Mouse (Mus musculus): ENCODE measurements at regions not wholly inside any gene's neighbourhood (a gene's known extent, or its start where the extent isn't known, plus 50 kb on each side); places are given as distances from the start of the nearest gene placed in this dataset.

GRCm38 (mm10) chr12:106939381-106939780, 549.1 kb upstream of the 3110018I06Rik start:
- Histone ChIP-seq H3K4me1 (ENCODE audit: insufficient read depth, low read length) (no peaks in the 10 kb centered on the region), H3K9ac (replicated peaks; ENCODE audit: low read length) (no peak overlapping the region), H3K9me3 (ENCODE audit: low read length) (no peaks in the 10 kb centered on the region), H3K4me2 (ENCODE audit: low read depth, low read length) (no peak overlapping the region), H3K27me3 (ENCODE audit: insufficient read depth, low read length) (no peaks in the 10 kb centered on the region), H3K27ac (no peak overlapping the region), H3K36me3 (ENCODE audit: insufficient read depth, low read length) (no peaks in the 10 kb centered on the region), H3K4me3 (ENCODE audit: low read length) (no peak overlapping the region)
- DNase-seq (ENCODE audit: low spot score), result peak; percentile 29
- no peak for TF ChIP-seq CTCF (IDR thresholded peaks at IDR 0.05; ENCODE audit: low read depth)
- 55% methylated on average over 12 of the region's 12 CpGs for WGBS
- ATAC-seq, result no peak

GRCm38 (mm10) chr12:106943874-106944273, 544.6 kb upstream of the 3110018I06Rik start:
- no peak overlapping the region for H3K27ac ChIP-seq
- no peak for TF ChIP-seq CTCF (IDR thresholded peaks at IDR 0.05; ENCODE audit: low read depth)
- H3K9me3 ChIP-seq (ENCODE audit: low read length), result no peaks in the 10 kb centered on the region
- H3K4me1 ChIP-seq (ENCODE audit: insufficient read depth, low read length), result no peaks in the 10 kb centered on the region
- no peaks in the 10 kb centered on the region for H3K36me3 ChIP-seq (ENCODE audit: insufficient read depth, low read length)
- no peak overlapping the region for H3K4me2 ChIP-seq (ENCODE audit: low read depth, low read length)
- no peak overlapping the region for H3K9ac ChIP-seq (replicated peaks; ENCODE audit: low read length)
- 18% methylated on average over 5 of the region's 5 CpGs for WGBS
- no peak for ATAC-seq
- no peak overlapping the region for H3K4me3 ChIP-seq (ENCODE audit: low read length)
- no peak for DNase-seq (ENCODE audit: low spot score)
- no peaks in the 10 kb centered on the region for H3K27me3 ChIP-seq (ENCODE audit: insufficient read depth, low read length)

- 44% methylated on average over 11 of the region's 11 CpGs for WGBS
- Histone ChIP-seq H3K4me2 (ENCODE audit: low read depth, low read length) (no peak overlapping the region), H3K9ac (replicated peaks; ENCODE audit: low read length) (no peak overlapping the region), H3K27me3 (ENCODE audit: insufficient read depth, low read length) (no peaks in the 10 kb centered on the region), H3K36me3 (ENCODE audit: insufficient read depth, low read length) (no peaks in the 10 kb centered on the region), H3K4me1 (ENCODE audit: insufficient read depth, low read length) (no peaks in the 10 kb centered on the region; the same call in 1 of the 2 replicates), H3K27ac (no peak overlapping the region), H3K9me3 (ENCODE audit: low read length) (no peaks in the 10 kb centered on the region), H3K4me3 (ENCODE audit: low read length) (no peak overlapping the region)
- TF ChIP-seq CTCF (IDR thresholded peaks at IDR 0.05; ENCODE audit: low read depth), result no peak
- DNase-seq (ENCODE audit: low spot score), result peak; percentile 21
- ATAC-seq, result no peak
Observed at GRCm38 (mm10) chr12:106952621-106953020, 535.8 kb upstream of the 3110018I06Rik start.

- DNase-seq (ENCODE audit: low spot score), result peak; percentile 95
- no peaks in the 10 kb centered on the region for H3K9me3 ChIP-seq (ENCODE audit: low read length)
- peak overlapping the region; percentile 0; the same call in 1 of the 2 replicates for H3K27ac ChIP-seq
- no peaks in the 10 kb centered on the region for H3K36me3 ChIP-seq (ENCODE audit: insufficient read depth, low read length)
- ATAC-seq, result peak; percentile 75
- H3K27me3 ChIP-seq (ENCODE audit: insufficient read depth, low read length), result no peaks in the 10 kb centered on the region
- no peak overlapping the region for H3K9ac ChIP-seq (replicated peaks; ENCODE audit: low read length)
- H3K4me1 ChIP-seq (ENCODE audit: insufficient read depth, low read length), result no peaks in the 10 kb centered on the region; the same call in 1 of the 2 replicates
- no peak overlapping the region for H3K4me3 ChIP-seq (ENCODE audit: low read length)
- 39% methylated on average over 12 of the region's 12 CpGs for WGBS
- TF ChIP-seq CTCF (IDR thresholded peaks at IDR 0.05; ENCODE audit: low read depth), result no peak
- no peak overlapping the region for H3K4me2 ChIP-seq (ENCODE audit: low read depth, low read length)
Observed at GRCm38 (mm10) chr12:106955778-106956177, 532.7 kb upstream of the 3110018I06Rik start.

- TF ChIP-seq CTCF (IDR thresholded peaks at IDR 0.05; ENCODE audit: low read depth), result no peak
- no peak for ATAC-seq
- H3K9ac ChIP-seq (replicated peaks; ENCODE audit: low read length), result no peak overlapping the region
- 28% methylated on average over 6 of the region's 6 CpGs for WGBS
- H3K36me3 ChIP-seq (ENCODE audit: insufficient read depth, low read length), result no peaks in the 10 kb centered on the region
- no peaks in the 10 kb centered on the region for H3K27me3 ChIP-seq (ENCODE audit: insufficient read depth, low read length)
- H3K4me1 ChIP-seq (ENCODE audit: insufficient read depth, low read length), result no peaks in the 10 kb centered on the region; the same call in 1 of the 2 replicates
- H3K4me2 ChIP-seq (ENCODE audit: low read depth, low read length), result no peak overlapping the region
- H3K4me3 ChIP-seq (ENCODE audit: low read length), result no peak overlapping the region
- peak overlapping the region; percentile 32; the same call in 1 of the 2 replicates for H3K27ac ChIP-seq
- DNase-seq (ENCODE audit: low spot score), result peak; percentile 31
- H3K9me3 ChIP-seq (ENCODE audit: low read length), result no peaks in the 10 kb centered on the region
Observed at GRCm38 (mm10) chr12:106956266-106956665, 532.2 kb upstream of the 3110018I06Rik start.

- Histone ChIP-seq H3K9me3 (ENCODE audit: low read length) (no peaks in the 10 kb centered on the region), H3K9ac (replicated peaks; ENCODE audit: low read length) (no peak overlapping the region), H3K4me2 (ENCODE audit: low read depth, low read length) (no peak overlapping the region), H3K4me1 (ENCODE audit: insufficient read depth, low read length) (no peaks in the 10 kb centered on the region), H3K27ac (no peak overlapping the region), H3K27me3 (ENCODE audit: insufficient read depth, low read length) (no peaks in the 10 kb centered on the region), H3K4me3 (ENCODE audit: low read length) (no peak overlapping the region), H3K36me3 (ENCODE audit: insufficient read depth, low read length) (no peaks in the 10 kb centered on the region)
- ATAC-seq (no peak), DNase-seq (ENCODE audit: low spot score) (no peak)
- TF ChIP-seq CTCF (IDR thresholded peaks at IDR 0.05; ENCODE audit: low read depth), result no peak
- 51% methylated on average over 4 of the region's 4 CpGs for WGBS
Observed at GRCm38 (mm10) chr12:106961991-106962390, 526.4 kb upstream of the 3110018I06Rik start.

GRCm38 (mm10) chr12:106963762-106964161, 524.7 kb upstream of the 3110018I06Rik start:
- Histone ChIP-seq H3K9me3 (ENCODE audit: low read length) (no peaks in the 10 kb centered on the region), H3K36me3 (ENCODE audit: insufficient read depth, low read length) (no peaks in the 10 kb centered on the region), H3K4me1 (ENCODE audit: insufficient read depth, low read length) (no peaks in the 10 kb centered on the region), H3K4me3 (ENCODE audit: low read length) (no peak overlapping the region), H3K9ac (replicated peaks; ENCODE audit: low read length) (no peak overlapping the region), H3K27me3 (ENCODE audit: insufficient read depth, low read length) (no peaks in the 10 kb centered on the region), H3K4me2 (ENCODE audit: low read depth, low read length) (no peak overlapping the region), H3K27ac (no peak overlapping the region)
- DNase-seq (ENCODE audit: low spot score), result no peak
- WGBS, result 67% methylated on average over 5 of the region's 5 CpGs
- peak; percentile 52 for TF ChIP-seq CTCF (IDR thresholded peaks at IDR 0.05; ENCODE audit: low read depth)
- no peak for ATAC-seq

Data from hindbrain, postnatal 0 days (tissue).